Mouse (Mus musculus) layer of hippocampus, postnatal 25 days (tissue): ENCODE measurements around the gene 1700001C02Rik. TPM values are rescaled to one million over a fixed set of nuclear protein-coding genes. Genes with fewer than 3 reads are reported as not detected.

ENCODE experiments used
- total RNA-seq, 2 experiments: library from RNA; stranded (reverse); gene quantifications; 2 replicates each; pipeline ENCODE4 v1.2.3; 2021

1700001C02Rik gene
- total RNA-seq, 2 experiments from 2014 or later = 0.42 TPM; not detected in 1

Other genes with a start within 250 kb of the 1700001C02Rik start
- 10 to 100 TPM; 36.7 to 37.8 TPM for gene Selenoi, start 233.5 kb upstream of the 1700001C02Rik start, total RNA-seq
- 10 to 100 TPM in 1 of 2 experiments, 1 to 10 TPM in 1; 8.1 to 14.3 TPM for gene Drc1, start 184.7 kb upstream of the 1700001C02Rik start, total RNA-seq
- 1 to 10 TPM; 3.9 to 4.0 TPM for gene Otof, start 4.1 kb upstream of the 1700001C02Rik start, total RNA-seq
- not detected for gene Cib4, start 79.8 kb downstream of the 1700001C02Rik start, total RNA-seq
- gene Kcnk3, start 122.1 kb downstream of the 1700001C02Rik start, total RNA-seq = 10 to 100 TPM in 1 of 2 experiments, 1 to 10 TPM in 1; 9.3 to 11.1 TPM
- gene Slc35f6, start 181.9 kb downstream of the 1700001C02Rik start, total RNA-seq = 10 to 100 TPM; 34.7 to 35.3 TPM
- 1 to 10 TPM; 3.8 to 3.9 TPM for gene Cenpa, start 200.7 kb downstream of the 1700001C02Rik start, total RNA-seq
- 10 to 100 TPM; 40.5 to 46.6 TPM for gene Dpysl5, start 245.5 kb downstream of the 1700001C02Rik start, total RNA-seq